Mouse (Mus musculus) erythroblast, embryonic 14.5 days (primary cell): ENCODE measurements around the gene Wipf1. TPM values are rescaled to one million over a fixed set of nuclear protein-coding genes. Genes with fewer than 3 reads are reported as not detected.

ENCODE experiments used
- H3K27me3 ChIP-seq: 2 replicates; pipeline ENCODE4 v1.6.1; 2012; ENCODE audit warnings: inconsistent platforms; ENCODE audit not compliant: control insufficient read depth
- H3K36me3 ChIP-seq: 2 replicates; pipeline ENCODE4 v1.6.1; 2012; ENCODE audit warnings: mild to moderate bottlenecking, inconsistent platforms; ENCODE audit not compliant: control insufficient read depth
- H3K4me1 ChIP-seq: 2 replicates; pipeline ENCODE4 v1.6.1; 2012; ENCODE audit warnings: inconsistent platforms; ENCODE audit not compliant: control insufficient read depth
- H3K4me3 ChIP-seq: replicated peaks from 2 replicates; pipeline ENCODE3; 2012; ENCODE audit warnings: moderate library complexity, mild to moderate bottlenecking, inconsistent platforms
- H3K9me3 ChIP-seq: 2 replicates; pipeline ENCODE4 v1.6.1; 2012; ENCODE audit warnings: low read length, inconsistent platforms, mixed read lengths; ENCODE audit not compliant: control insufficient read depth
- GATA1 ChIP-seq: IDR thresholded peaks from 2 replicates; pipeline ENCODE4 v1.6.1; 2012; ENCODE audit warnings: low read length, inconsistent platforms, mixed read lengths
- TAL1 ChIP-seq: IDR thresholded peaks from 3 replicates; pipeline ENCODE4 v1.6.1; 2012; ENCODE audit warnings: low read length, inconsistent platforms, mixed read lengths
- polyA plus RNA-seq: library from polyadenylated mRNA; stranded (reverse); fragments of >175 nt; gene quantifications from 2 replicates; pipeline ENCODE4 v1.2.3, GENCODE M21; 2012

Wipf1 gene
- polyA plus RNA-seq, 1 experiment = 1.7 TPM

DNA sequence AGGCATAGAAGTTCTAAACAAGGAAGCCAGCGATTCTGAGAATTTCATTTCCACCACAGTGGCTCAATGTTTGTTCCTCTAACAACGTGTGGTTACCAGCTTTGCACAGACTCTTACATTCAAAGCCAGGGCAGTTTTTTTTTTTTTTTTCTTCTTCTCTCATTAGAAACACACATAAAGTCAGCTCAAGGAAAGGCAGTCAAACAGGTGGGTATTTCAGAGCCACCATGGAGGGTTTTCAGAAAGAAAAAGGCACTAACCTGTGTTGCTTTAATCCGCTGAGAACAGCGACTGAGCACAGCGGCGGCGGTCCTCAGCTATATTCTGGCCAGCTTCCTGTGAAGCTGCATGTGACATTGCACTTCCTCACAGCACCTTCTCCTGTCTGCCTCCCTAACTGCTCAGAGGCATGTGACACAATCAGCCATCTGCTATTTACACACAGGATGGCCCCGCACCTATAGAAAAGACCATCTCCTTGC is 43.4 kb downstream of the Wipf1 start:
- peak overlapping the region; percentile 71 for H3K4me3 ChIP-seq
- peaks cover 32% of the 10 kb centered on the region for H3K4me1 ChIP-seq
- no peaks in the 10 kb centered on the region for H3K9me3 ChIP-seq
- H3K27me3 ChIP-seq = no peaks in the 10 kb centered on the region
- H3K36me3 ChIP-seq = no peaks in the 10 kb centered on the region; the same call in 1 of the 2 replicates
- TF ChIP-seq GATA1 = no peak
- no peak for TF ChIP-seq TAL1

DNA sequence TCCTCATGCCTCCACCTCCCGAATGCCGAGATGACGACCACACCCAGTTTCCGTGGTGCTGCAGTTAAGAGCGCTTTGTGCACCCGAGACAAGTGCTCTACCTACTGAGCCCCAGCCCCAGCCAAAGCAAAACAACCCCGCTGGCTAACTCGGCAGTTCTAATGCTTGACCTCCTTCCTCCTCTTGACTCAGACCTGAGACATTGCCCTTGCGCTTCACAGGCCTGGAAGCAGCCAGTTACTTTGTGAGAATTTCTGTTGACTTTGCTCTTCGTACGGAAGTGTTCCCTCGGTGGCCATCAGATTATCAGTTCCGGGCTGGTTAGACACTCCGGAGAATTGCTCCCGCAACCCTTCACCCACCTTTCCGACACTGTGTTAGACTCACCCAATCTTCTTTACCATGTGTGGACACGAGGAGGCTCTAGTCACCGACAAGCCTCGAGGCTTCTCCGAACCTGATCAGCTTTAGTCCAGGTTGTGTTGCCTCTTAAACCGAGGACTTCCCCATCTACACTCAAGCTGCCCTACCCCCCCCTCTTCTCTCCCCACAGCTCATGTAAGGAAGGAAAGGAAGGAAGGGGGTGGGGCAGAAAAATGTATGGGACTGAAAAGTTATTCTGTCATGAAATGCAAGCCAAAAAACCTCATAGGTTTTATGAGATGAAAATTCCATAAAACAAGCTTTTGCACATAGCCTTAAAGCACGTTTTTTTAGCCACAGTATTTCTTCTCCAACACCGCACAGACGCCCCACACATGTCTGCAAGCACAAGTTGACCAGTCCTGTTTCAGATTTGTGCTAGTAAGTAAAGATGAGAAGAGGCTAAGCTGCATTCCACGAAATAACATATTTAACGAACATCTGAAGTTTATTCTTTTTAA is 44.1 kb downstream of the Wipf1 start:
- Histone ChIP-seq H3K4me1 (peaks cover 32% of the 10 kb centered on the region), H3K36me3 (no peaks in the 10 kb centered on the region; the same call in 1 of the 2 replicates), H3K9me3 (no peaks in the 10 kb centered on the region), H3K27me3 (no peaks in the 10 kb centered on the region), H3K4me3 (peak overlapping the region; percentile 71)
- 0 out of 2 replicates have a peak, but pooled peaks have one; percentile 35 for TF ChIP-seq GATA1
- TF ChIP-seq TAL1 = no peak

DNA sequence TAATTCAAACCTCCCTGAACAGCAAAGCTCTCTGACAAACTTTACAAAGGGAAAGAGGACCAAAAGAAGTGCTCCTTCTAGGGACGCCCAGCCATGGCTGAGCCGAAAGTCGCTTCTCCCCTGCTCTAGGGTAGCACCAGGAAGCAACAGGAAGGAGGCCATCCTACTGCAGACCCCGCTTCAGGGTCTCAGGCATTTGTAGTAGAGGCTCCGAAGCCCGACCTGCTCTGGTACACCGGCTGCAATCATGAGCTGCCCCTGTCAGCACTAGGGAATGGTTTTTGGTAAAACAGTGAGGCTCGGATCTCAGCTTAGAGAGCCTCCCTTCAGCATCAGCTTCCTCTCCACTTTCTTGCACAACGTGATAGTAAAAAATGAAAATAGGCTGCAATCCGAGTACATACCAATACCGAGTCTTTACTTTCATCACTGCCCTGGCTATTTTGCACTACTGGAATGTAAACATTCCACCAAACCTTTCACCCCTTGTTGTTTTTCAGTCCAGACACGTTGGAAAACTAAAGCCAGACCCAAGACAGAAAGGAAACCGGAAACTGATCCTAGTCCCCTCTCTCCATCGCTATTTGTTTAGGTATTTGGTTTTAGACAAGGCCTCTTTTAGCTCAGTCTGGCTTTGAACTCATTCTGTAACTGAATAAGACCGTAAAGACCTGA is 44.8 kb downstream of the Wipf1 start:
- Histone ChIP-seq H3K4me1 (peaks cover 32% of the 10 kb centered on the region), H3K9me3 (no peaks in the 10 kb centered on the region), H3K4me3 (peak overlapping the region; percentile 71), H3K27me3 (no peaks in the 10 kb centered on the region), H3K36me3 (no peaks in the 10 kb centered on the region; the same call in 1 of the 2 replicates)
- TF ChIP-seq TAL1 (no peak), GATA1 (no peak)

DNA sequence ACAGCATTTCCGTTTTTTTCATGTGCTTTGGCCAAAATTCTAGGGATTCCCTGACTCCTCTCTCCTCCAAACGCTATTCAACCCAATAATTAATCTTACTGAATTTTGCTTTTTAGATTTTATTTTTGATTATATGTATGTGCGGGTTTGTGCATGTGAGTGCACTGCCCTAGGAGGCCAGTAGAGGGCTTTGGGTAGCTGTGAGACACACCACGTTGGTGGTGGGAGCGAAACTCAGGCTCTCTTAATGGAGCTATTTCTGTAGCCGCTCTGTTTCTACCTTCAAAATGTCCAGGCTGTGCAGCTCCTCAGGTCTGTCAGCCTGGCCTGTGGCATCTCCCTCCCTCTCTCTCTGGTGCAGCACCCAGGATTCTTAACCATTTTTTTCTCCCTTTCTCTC is 50.7 kb downstream of the Wipf1 start:
- Histone ChIP-seq H3K4me3 (no peak overlapping the region), H3K36me3 (no peaks in the 10 kb centered on the region; the same call in 1 of the 2 replicates), H3K27me3 (no peaks in the 10 kb centered on the region), H3K9me3 (peaks cover 3% of the 10 kb centered on the region; the same call in 1 of the 2 replicates), H3K4me1 (peaks cover 15% of the 10 kb centered on the region)
- TF ChIP-seq GATA1 (no peak), TAL1 (no peak)

DNA sequence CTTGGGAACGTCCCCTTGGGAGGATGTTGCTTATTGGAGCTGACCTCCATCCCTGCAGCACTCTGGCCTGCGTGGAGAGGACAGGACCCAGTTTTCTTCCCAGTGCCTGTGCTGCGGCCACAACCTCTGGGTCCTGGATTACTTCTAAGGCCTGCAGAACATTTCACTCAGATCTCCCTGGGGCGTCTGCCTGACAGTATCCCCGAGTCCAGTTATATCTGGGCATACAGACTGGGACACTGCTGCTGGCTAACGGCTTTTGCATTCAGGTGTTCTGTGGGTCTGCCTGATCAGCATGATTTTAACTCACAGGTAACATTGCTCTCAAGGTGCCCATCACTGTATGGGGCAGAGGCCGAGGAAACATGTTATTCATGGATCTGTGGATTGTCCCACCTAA is 52.0 kb downstream of the Wipf1 start:
- peaks cover 3% of the 10 kb centered on the region; the same call in 1 of the 2 replicates for H3K9me3 ChIP-seq
- no peaks in the 10 kb centered on the region for H3K27me3 ChIP-seq
- no peak overlapping the region for H3K4me3 ChIP-seq
- H3K4me1 ChIP-seq = peaks cover 15% of the 10 kb centered on the region
- TF ChIP-seq GATA1 = no peak
- no peak for TF ChIP-seq TAL1
- H3K36me3 ChIP-seq = no peaks in the 10 kb centered on the region; the same call in 1 of the 2 replicates

DNA sequence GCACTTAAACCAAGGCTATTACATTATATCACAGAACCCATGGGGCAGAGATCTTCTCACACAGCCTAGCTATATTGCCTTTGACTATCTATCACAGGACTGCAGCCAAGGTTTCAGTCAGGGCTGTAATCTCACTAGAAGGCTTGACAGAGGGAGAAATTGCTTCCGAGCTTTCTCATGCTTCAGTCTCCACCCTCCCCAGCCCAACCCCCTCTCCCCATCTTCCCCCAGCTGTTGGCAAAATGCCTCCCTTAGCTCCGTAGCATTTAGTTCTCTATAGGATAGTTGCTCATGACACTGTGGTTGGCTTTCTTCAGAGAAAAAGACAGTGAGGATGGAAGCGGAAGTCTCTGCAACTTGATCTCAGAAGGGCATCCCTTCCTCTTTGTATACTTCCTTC is 54.0 kb downstream of the Wipf1 start:
- no peaks in the 10 kb centered on the region for H3K36me3 ChIP-seq
- H3K4me1 ChIP-seq = peaks cover 19% of the 10 kb centered on the region

DNA sequence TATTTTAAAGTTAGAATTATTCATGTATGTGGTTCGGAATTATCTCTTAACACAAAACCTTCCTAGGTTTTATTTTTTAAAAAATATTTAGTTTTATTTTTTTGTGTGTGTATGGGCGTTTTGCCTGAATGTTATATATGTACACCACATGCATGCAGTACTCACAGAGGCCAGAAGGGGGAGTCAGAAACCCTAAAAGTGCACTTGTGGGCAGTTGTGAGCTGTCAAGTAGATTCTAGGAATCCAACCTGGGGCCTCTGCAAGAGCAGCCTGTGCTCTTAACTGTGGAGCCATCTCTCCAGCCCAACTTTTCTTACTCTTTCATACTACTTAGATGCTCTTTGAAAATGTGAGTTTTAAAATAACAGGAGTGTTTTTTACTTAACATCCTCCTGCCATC is 57.4 kb downstream of the Wipf1 start:
- TF ChIP-seq GATA1 (no peak), TAL1 (no peak)
- Histone ChIP-seq H3K9me3 (no peaks in the 10 kb centered on the region), H3K27me3 (no peaks in the 10 kb centered on the region), H3K4me3 (no peak overlapping the region), H3K4me1 (peaks cover 27% of the 10 kb centered on the region), H3K36me3 (no peaks in the 10 kb centered on the region)

More for the DNA sequence above, 54.0 kb downstream of the Wipf1 start:
- no peak overlapping the region for H3K4me3 ChIP-seq
- peaks cover 3% of the 10 kb centered on the region; the same call in 1 of the 2 replicates for H3K9me3 ChIP-seq
- no peak for TF ChIP-seq GATA1
- no peak for TF ChIP-seq TAL1
- no peaks in the 10 kb centered on the region for H3K27me3 ChIP-seq

DNA sequence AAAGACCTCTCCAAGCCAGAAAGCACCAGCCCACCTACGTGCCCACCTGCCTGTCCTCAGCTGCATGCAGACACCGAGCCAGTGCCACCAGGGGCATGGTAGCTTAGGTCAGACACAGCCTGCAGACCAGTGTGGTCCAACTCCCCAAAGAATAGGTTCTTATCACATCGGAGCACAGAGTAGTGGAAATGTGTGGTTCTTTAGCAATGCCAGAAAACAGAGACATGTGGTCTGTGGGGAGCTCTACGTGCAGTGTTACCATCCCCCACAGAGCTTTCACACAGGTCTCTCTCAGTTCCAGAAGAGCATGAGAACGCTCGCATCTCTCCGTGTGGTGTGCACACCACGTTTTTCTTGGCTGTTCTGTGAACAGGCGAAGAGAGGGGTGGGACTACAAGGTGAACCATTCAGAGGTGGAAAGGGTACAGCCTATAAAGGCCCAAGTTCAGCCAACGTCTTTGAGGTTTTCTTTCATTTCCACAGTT is 59.3 kb downstream of the Wipf1 start:
- Histone ChIP-seq H3K9me3 (no peaks in the 10 kb centered on the region), H3K36me3 (no peaks in the 10 kb centered on the region), H3K4me1 (peaks cover 19% of the 10 kb centered on the region), H3K27me3 (no peaks in the 10 kb centered on the region), H3K4me3 (no peak overlapping the region)
- TF ChIP-seq TAL1 (no peak), GATA1 (no peak)

DNA sequence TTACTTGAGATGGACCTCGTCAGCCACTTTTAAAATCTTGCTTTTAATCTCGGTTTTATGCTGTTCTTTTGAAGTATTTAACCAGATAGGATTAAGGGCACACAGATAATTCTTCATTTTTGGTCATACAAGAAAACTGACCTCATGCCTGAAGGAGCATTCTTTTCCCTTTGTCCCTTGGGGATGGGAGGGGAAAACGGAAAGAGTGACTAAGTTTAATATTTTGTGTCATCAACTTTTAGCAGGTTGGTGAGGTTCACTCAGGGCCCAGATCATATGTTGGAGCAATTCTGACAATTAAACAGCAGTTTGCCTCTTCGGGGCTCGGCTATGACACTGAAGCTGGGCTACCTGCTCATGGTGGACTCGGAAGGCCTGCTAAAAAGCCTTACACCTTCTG is 60.0 kb downstream of the Wipf1 start:
- H3K27me3 ChIP-seq = no peaks in the 10 kb centered on the region
- H3K9me3 ChIP-seq = no peaks in the 10 kb centered on the region
- peaks cover 15% of the 10 kb centered on the region for H3K4me1 ChIP-seq
- H3K4me3 ChIP-seq = no peak overlapping the region
- H3K36me3 ChIP-seq = no peaks in the 10 kb centered on the region
- TF ChIP-seq TAL1 = no peak
- TF ChIP-seq GATA1 = no peak
